Mouse (Mus musculus): Measurements from ENCODE around the gene Klhl12. TPM values are rescaled to one million over a fixed set of nuclear protein-coding genes. Genes with fewer than 3 reads are reported as not detected.

Klhl12 gene
- polyA plus RNA-seq, 1 experiment from 2014 or later = 7.2 TPM

GRCm38 (mm10) chr1:134494428-134495215 is 39.3 kb downstream of the Klhl12 start, which contains the start of gene Rabif:
Gene Rabif, plus strand, starts transcription at chr1:134494648.
- peak; percentile 74 for TF ChIP-seq CTCF (IDR thresholded peaks at IDR 0.05; ENCODE audit: low read depth)
- peak; percentile 98 for ATAC-seq
- H3K27ac ChIP-seq (ENCODE audit: low read depth, low read length) = peak within 1 kb of the TSS; percentile 88
- WGBS = under 1% methylated on average over 56 of the region's 58 CpGs
- no peaks in the 10 kb centered on the region for H3K9me3 ChIP-seq (ENCODE audit: control insufficient read depth)
- H3K9ac ChIP-seq (ENCODE audit: low read depth, low read length) = peak within 1 kb of the TSS; percentile 72
- H3K27me3 ChIP-seq (replicated peaks; ENCODE audit: control insufficient read depth, insufficient read depth, low read length) = no peaks in the 10 kb centered on the region
- no peaks in the 10 kb centered on the region for H3K4me1 ChIP-seq (replicated peaks; ENCODE audit: control insufficient read depth, insufficient read depth, low read length)
- peak within 1 kb of the TSS; percentile 86 for H3K4me3 ChIP-seq (ENCODE audit: low read depth, low read length)
- peak within 1 kb of the TSS; percentile 72 for H3K4me2 ChIP-seq (replicated peaks; ENCODE audit: low read depth)
- H3K36me3 ChIP-seq (ENCODE audit: control insufficient read depth, insufficient read depth) = peaks cover 15% of the 10 kb centered on the region; the same call in 1 of the 2 replicates

- Histone ChIP-seq H3K4me1 (replicated peaks; ENCODE audit: control insufficient read depth, insufficient read depth, low read length) (no peaks in the 10 kb centered on the region), H3K27me3 (replicated peaks; ENCODE audit: control insufficient read depth, insufficient read depth, low read length) (no peaks in the 10 kb centered on the region), H3K27ac (ENCODE audit: low read depth, low read length) (peak overlapping the region; percentile 88), H3K4me2 (replicated peaks; ENCODE audit: low read depth) (peak overlapping the region; percentile 72), H3K4me3 (ENCODE audit: low read depth, low read length) (peak overlapping the region; percentile 86), H3K36me3 (ENCODE audit: control insufficient read depth, insufficient read depth) (peaks cover 10% of the 10 kb centered on the region; the same call in 1 of the 2 replicates), H3K9ac (ENCODE audit: low read depth, low read length) (peak overlapping the region; percentile 72), H3K9me3 (ENCODE audit: control insufficient read depth) (no peaks in the 10 kb centered on the region)
- TF ChIP-seq CTCF (IDR thresholded peaks at IDR 0.05; ENCODE audit: low read depth) = no peak
- no peak for ATAC-seq
- WGBS = 12% methylated on average over 5 of the region's 5 CpGs
Observed at GRCm38 (mm10) chr1:134495216-134495539, 39.8 kb downstream of the Klhl12 start.

GRCm38 (mm10) chr1:134495991-134496390 is 40.7 kb downstream of the Klhl12 start:
- WGBS = 78% methylated on average over 10 of the region's 10 CpGs
- Histone ChIP-seq H3K27ac (ENCODE audit: low read depth, low read length) (no peak overlapping the region), H3K9ac (ENCODE audit: low read depth, low read length) (no peak overlapping the region), H3K36me3 (ENCODE audit: control insufficient read depth, insufficient read depth) (peaks cover 7% of the 10 kb centered on the region; the same call in 1 of the 2 replicates), H3K4me1 (replicated peaks; ENCODE audit: control insufficient read depth, insufficient read depth, low read length) (no peaks in the 10 kb centered on the region), H3K4me2 (replicated peaks; ENCODE audit: low read depth) (peak overlapping the region; percentile 72), H3K9me3 (ENCODE audit: control insufficient read depth) (no peaks in the 10 kb centered on the region), H3K27me3 (replicated peaks; ENCODE audit: control insufficient read depth, insufficient read depth, low read length) (no peaks in the 10 kb centered on the region), H3K4me3 (ENCODE audit: low read depth, low read length) (no peak overlapping the region)
- no peak for TF ChIP-seq CTCF (IDR thresholded peaks at IDR 0.05; ENCODE audit: low read depth)
- no peak for ATAC-seq

GRCm38 (mm10) chr1:134500916-134501315 is 45.6 kb downstream of the Klhl12 start:
- Histone ChIP-seq H3K36me3 (ENCODE audit: control insufficient read depth, insufficient read depth) (peaks cover 18% of the 10 kb centered on the region), H3K27me3 (replicated peaks; ENCODE audit: control insufficient read depth, insufficient read depth, low read length) (no peaks in the 10 kb centered on the region), H3K4me3 (ENCODE audit: low read depth, low read length) (no peak overlapping the region), H3K9ac (ENCODE audit: low read depth, low read length) (no peak overlapping the region), H3K4me2 (replicated peaks; ENCODE audit: low read depth) (no peak overlapping the region), H3K4me1 (replicated peaks; ENCODE audit: control insufficient read depth, insufficient read depth, low read length) (no peaks in the 10 kb centered on the region), H3K9me3 (ENCODE audit: control insufficient read depth) (no peaks in the 10 kb centered on the region), H3K27ac (ENCODE audit: low read depth, low read length) (no peak overlapping the region)
- no peak for ATAC-seq
- TF ChIP-seq CTCF (IDR thresholded peaks at IDR 0.05; ENCODE audit: low read depth) = no peak
- 84% methylated on average over 1 of the region's 1 CpGs for WGBS

GRCm38 (mm10) chr1:134506201-134506600 is 50.9 kb downstream of the Klhl12 start:
- no peak overlapping the region for H3K4me3 ChIP-seq (ENCODE audit: low read depth, low read length)
- no peaks in the 10 kb centered on the region for H3K4me1 ChIP-seq (replicated peaks; ENCODE audit: control insufficient read depth, insufficient read depth, low read length)
- ATAC-seq = no peak
- no peaks in the 10 kb centered on the region for H3K27me3 ChIP-seq (replicated peaks; ENCODE audit: control insufficient read depth, insufficient read depth, low read length)
- 79% methylated on average over 8 of the region's 8 CpGs for WGBS
- peaks cover 35% of the 10 kb centered on the region for H3K36me3 ChIP-seq (ENCODE audit: control insufficient read depth, insufficient read depth)
- no peaks in the 10 kb centered on the region for H3K9me3 ChIP-seq (ENCODE audit: control insufficient read depth)
- no peak overlapping the region for H3K4me2 ChIP-seq (replicated peaks; ENCODE audit: low read depth)
- no peak for TF ChIP-seq CTCF (IDR thresholded peaks at IDR 0.05; ENCODE audit: low read depth)
- no peak overlapping the region for H3K27ac ChIP-seq (ENCODE audit: low read depth, low read length)
- H3K9ac ChIP-seq (ENCODE audit: low read depth, low read length) = no peak overlapping the region

GRCm38 (mm10) chr1:134510018-134510417 is 54.7 kb downstream of the Klhl12 start:
- no peak overlapping the region for H3K9ac ChIP-seq (ENCODE audit: low read depth, low read length)
- TF ChIP-seq CTCF (IDR thresholded peaks at IDR 0.05; ENCODE audit: low read depth) = no peak
- H3K27ac ChIP-seq (ENCODE audit: low read depth, low read length) = no peak overlapping the region
- WGBS = 63% methylated on average over 7 of the region's 7 CpGs
- no peaks in the 10 kb centered on the region for H3K9me3 ChIP-seq (ENCODE audit: control insufficient read depth)
- H3K4me3 ChIP-seq (ENCODE audit: low read depth, low read length) = no peak overlapping the region
- no peak overlapping the region for H3K4me2 ChIP-seq (replicated peaks; ENCODE audit: low read depth)
- peaks cover 30% of the 10 kb centered on the region for H3K36me3 ChIP-seq (ENCODE audit: control insufficient read depth, insufficient read depth)
- no peaks in the 10 kb centered on the region for H3K27me3 ChIP-seq (replicated peaks; ENCODE audit: control insufficient read depth, insufficient read depth, low read length)
- no peaks in the 10 kb centered on the region; the same call in 1 of the 2 replicates for H3K4me1 ChIP-seq (replicated peaks; ENCODE audit: control insufficient read depth, insufficient read depth, low read length)
- no peak for ATAC-seq

Measured in intestine, postnatal 0 days (tissue).